ENCODE assay signal across 9 mouse cellular contexts in genomic region chr13:90515773-90516503, GRCm38 (mm10).
DNase-seq lines count a peak whose midpoint lies in the region; ATAC-seq and TF ChIP-seq lines count a peak whose summit lies in the region.
"Had no signal": no experiment of that assay in that cellular context is flagged by ENCODE, and none has a peak within 500 bp of the region (broad histone marks: within the 10 kb centered on the region; RNA-seq: fewer than 3 reads in every experiment).

No protein-coding gene starts in this region.

- DNase-seq in Patski (ENCODE audit: low read depth, low spot score) = peak; percentile 72
- peak; percentile 20 to 22 for DNase-seq in frontal cortex, postnatal 25 days (ENCODE audit: low spot score in 2 of 2)
- DNase-seq in layer of hippocampus, postnatal 14 days (ENCODE audit: low spot score in 2 of 2) = peak; percentile 52 to 66
- DNase-seq in lung, postnatal 10 days = peak; percentile 93
- DNase-seq in right cerebral cortex, postnatal 4 days = peak; percentile 57
- no peak for DNase-seq in T-cell, adult 2 months (ENCODE audit: low spot score)

- POLR2A ChIA-PET in Patski (lab: Charles Lee) = interaction anchor here (0.7 kb wide), 1 partner anchor 770 kb away, joined by 15 read pairs; no protein-coding TSS in a partner anchor

- 66% methylated on average over 3 of the region's 3 CpGs for WGBS in hindbrain, embryonic 12.5 days

- CTCF ChIA-PET in Patski (lab: Charles Lee) = interaction anchor here (0.9 to 2.3 kb wide), 6 partner anchors 22 to 775 kb away, joined by 3 to 7 read pairs (median 3); no protein-coding TSS in a partner anchor

- H3K27me3 ChIP-seq in Patski = no peaks in the 10 kb centered on the region
- H3K27me3 ChIP-seq in hindbrain, embryonic 12.5 days = no peaks in the 10 kb centered on the region
- H3K27me3 ChIP-seq: midbrain, embryonic 12.5 days had no signal

- no peaks in the 10 kb centered on the region for H3K4me1 ChIP-seq in brown adipose tissue, adult 24 weeks (ENCODE audit: control insufficient read depth, insufficient read depth, insufficient read length, low read length)
- peaks cover 6% of the 10 kb centered on the region for H3K4me1 ChIP-seq in hindbrain, embryonic 12.5 days
- H3K4me1 ChIP-seq: midbrain, embryonic 12.5 days had no signal

- H3K9ac ChIP-seq in hindbrain, embryonic 12.5 days = no peak overlapping the region
- H3K9ac ChIP-seq: midbrain, embryonic 12.5 days had no signal

- in situ Hi-C loops in Patski (cut with MboI; ENCODE audit: low pct_unique_long_range_greater_than_20kb) = no loop called here

- peak overlapping the region; percentile 79 for H3K27ac ChIP-seq in brown adipose tissue, adult 24 weeks (replicated peaks; ENCODE audit: low read depth, low read length)
- H3K27ac ChIP-seq in hindbrain, embryonic 12.5 days = no peak overlapping the region
- H3K27ac ChIP-seq: midbrain, embryonic 12.5 days had no signal

- H3K36me3 ChIP-seq in hindbrain, embryonic 12.5 days = no peaks in the 10 kb centered on the region
- H3K36me3 ChIP-seq: midbrain, embryonic 12.5 days had no signal

- peak; percentile 86 for ATAC-seq in Patski
- peak; percentile 46; the same call in 1 of the 2 replicates for ATAC-seq in hindbrain, embryonic 12.5 days (ENCODE audit: low FRiP score)

- no peak overlapping the region for H3K4me3 ChIP-seq in brown adipose tissue, adult 24 weeks (ENCODE audit: insufficient read depth, low read depth, low read length)
- no peak overlapping the region for H3K4me3 ChIP-seq in hindbrain, embryonic 12.5 days
- H3K4me3 ChIP-seq: midbrain, embryonic 12.5 days had no signal

- peak; percentile 68 for TF ChIP-seq CTCF in Patski (IDR thresholded peaks at IDR 0.05)

- no peaks in the 10 kb centered on the region for H3K9me3 ChIP-seq in hindbrain, embryonic 12.5 days (replicated peaks)
- H3K9me3 ChIP-seq: midbrain, embryonic 12.5 days had no signal

- H3K4me2 ChIP-seq in hindbrain, embryonic 12.5 days (replicated peaks) = no peak overlapping the region
- H3K4me2 ChIP-seq: midbrain, embryonic 12.5 days had no signal
